Mouse (Mus musculus): ENCODE data around the gene Pctp.
A peak's percentile ranks its signal among the peaks of the same experiment; 100 is the strongest.

The Pctp gene

DNA sequence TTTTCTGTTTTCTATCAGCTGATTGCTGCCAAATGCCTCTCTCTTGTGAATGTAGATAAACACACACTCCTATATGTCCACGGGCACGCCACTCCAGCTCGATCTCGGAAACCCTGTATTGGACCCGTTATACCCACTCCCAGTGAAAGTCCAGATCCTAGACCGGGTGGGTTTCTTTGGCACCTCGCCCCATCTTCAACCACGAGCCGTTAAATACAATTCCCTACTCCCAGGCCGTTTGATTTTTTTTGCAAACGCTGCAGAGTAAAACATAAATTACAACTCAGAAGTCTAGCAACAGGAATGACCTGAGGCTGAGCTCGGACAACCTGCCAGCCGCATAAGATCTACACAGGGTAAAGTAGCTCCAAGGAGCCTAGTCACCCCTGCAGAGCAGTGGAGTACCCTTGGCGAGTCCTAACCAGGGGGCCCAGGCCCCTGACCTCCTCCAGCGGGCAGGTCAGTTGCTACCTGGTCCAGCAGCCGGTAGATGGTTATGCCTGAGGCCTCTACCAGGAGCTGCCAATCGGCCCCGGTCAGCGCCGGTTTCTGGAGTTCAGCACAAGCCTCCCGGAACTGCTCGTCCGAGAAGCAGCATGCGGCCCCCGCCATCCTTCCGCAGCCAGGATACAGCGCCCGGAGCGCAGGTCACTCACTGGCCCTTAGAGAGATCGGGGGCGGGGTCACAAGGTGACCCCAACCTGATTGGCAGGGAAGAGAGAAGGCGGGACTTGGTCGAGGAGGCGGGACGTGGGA is at the start of gene Pctp:
Gene Pctp, minus strand, starts transcription at position 664 of the 756 bp plus-strand sequence.
- peak; percentile 12 for DNase-seq (ENCODE audit: low spot score)

DNA sequence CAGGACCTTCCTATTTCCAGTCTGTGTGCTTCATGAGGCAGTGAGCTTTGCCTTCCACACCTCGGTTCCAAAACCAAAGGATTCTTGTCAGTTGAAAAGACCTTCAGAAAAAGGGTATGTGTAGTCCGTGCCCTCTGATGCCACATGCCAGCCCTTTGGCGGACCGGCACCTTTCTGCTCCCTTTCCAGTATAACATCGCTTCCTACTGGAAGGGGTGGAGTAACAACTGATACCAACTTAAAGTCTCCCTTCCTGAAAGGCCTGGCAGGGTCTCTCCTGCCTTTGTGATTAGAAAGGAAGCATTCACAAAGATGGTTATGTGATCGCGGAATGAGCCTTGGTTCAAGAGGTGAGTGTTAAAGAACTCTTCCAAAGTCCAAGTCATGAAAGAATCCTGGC is 47.3 kb upstream of the Pctp start:
- no peak for DNase-seq (ENCODE audit: low spot score)

DNA sequence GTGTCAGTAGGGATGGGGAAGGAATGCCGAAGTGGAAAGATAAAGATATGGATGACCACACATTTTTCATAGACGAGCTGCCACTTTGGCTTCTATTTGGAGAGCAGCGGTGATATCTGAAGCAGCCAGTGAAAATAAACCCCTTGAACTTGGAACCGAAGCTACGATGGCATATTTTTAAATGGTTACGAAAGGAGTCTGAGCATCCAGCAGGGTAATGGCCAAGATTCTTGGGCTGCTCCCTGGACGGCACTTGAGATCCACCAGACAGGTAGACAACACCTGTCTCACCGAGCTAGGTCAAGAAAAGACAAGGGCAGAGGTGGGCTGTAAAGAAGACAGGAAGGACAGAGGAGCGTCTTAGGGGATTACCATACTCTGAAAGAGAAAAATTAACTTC is 44.6 kb upstream of the Pctp start:
- no peak for DNase-seq (ENCODE audit: low spot score)

DNA sequence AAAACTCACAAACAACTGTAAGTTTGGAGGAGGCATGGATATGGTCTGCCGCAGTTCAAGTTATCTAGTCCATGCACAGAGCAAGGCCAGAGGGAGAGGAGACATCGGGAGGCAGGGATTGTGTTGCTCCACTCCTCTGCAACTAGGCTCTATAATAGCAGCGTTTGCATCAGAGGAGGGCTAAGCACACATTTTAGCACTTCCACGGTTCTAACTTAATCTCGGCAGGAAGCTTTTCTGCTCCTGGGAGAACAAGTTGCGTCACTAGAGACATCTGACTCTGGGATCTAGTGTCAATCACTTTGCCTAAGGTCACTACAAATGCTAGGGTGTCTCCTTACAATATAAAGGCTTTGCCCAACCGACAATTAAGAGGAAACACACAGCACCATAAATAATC is 43.5 kb upstream of the Pctp start:
- no peak for DNase-seq (ENCODE audit: low spot score)

DNA sequence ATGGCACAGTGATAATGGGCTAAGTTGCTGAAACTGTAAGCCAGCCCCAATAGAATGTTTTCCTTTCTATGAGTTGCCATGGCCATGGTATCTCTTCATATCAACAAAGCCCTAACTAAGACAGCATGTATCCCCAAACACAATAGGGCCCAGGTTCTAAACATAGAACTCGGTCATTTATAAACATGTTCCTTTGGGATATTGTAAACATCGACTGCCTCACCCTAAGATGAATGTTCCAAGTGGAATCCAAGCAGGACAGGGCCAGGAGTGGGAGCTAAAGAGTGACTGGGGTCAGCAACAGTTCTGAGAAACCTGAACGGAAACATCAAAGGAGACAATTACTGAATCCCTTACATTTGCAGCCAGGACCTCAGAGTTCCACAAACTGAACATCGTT is 41.8 kb upstream of the Pctp start:
- DNase-seq (ENCODE audit: low spot score) = no peak

DNA sequence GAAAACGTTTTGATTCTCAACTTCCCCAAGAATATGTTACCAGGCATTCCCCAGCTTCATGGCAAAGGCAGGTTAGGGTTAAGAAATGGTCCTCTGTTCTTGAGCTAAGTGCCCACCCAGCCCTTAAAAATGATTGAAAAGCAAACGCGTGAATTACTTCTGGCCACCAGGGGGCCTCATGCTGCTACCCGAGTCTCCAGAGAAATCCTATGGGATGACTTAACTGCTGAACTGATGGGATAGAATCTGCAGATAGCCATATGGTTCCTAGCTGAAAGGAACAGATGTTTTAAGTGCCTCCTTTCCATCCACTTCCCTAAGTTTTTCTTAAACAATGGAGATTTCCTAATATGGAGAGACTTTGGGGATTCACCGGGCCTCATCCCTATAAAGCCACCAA is 35.3 kb upstream of the Pctp start:
- no peak for DNase-seq (ENCODE audit: low spot score)

DNA sequence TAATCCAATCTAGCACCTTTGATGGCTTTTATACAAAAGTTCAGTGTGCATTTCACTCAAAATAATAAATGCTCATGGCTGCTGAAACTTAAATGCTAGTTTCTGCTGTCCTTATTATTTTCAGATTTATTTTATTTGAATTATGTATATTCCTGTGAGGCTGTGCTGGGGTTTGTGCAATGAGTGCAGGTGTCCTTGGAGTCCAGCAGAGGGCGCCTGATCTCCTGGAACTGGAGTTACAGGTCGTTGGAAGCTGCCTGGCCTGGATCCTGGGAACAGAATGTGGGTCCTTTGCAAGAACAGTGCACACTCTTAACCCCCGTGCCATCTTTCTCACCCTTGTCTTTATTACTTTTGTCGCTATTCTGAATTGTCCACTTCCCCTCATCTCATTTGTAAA is 33.7 kb upstream of the Pctp start:
- no peak for DNase-seq (ENCODE audit: low spot score)

DNA sequence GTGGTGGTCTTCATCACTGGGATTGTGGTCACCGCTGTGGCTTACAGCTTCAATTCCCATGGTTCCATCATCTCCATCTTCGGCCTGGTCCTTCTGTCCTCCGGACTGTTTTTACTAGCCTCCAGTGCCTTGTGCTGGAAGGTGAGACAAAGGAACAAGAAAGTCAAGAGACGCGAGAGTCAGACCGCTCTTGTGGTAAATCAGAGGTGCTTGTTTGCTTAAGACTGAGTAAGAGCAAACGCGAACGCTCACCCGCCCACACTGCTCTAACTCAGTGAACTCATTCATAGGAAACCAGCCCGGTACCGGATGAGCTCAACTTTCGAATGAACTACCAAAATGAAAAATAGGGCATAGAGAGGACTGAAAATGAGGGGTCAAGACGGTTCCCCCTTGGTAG is 32.8 kb upstream of the Pctp start:
- DNase-seq (ENCODE audit: low spot score) = no peak

DNA sequence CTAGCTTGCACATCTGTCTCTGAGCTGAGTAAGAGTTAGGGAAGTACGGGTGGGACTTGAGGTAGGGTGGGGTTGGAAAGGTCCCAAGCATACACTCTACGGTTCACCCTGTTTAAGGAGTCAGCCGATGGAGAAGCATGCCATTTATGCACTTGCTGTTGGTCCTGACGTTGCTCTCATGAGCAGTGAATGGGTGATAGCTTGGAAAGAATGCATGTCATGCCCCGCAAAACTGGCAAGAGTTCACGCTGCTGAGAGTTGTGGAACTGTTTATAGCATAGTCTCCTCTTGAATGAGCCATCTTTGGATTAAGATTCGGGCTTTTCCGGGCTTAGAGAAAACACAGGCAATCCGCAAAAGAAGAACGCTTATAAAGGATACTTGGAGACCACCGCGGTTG is 32.0 kb upstream of the Pctp start:
- DNase-seq (ENCODE audit: low spot score) = no peak

DNA sequence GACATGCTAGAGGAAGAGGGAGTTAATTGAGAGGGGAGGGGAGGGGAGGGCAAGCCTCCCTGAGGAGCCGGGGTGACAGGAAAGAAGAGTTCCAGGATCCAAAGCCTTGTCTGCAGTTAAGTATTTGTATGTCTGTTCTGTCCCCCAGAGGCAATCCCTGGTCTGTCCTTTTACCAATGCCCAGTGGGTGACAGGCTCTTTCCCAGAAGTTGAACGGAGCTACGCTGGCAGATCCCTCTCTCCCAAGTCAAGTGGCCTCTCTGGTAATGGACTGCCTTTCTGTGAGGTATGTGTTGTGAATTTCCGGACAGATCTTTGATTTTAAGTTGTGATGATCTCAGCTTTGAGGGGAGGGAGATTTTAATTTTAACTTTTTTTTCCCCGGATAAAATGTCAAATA is 30.7 kb upstream of the Pctp start:
- DNase-seq (ENCODE audit: low spot score) = no peak

DNA sequence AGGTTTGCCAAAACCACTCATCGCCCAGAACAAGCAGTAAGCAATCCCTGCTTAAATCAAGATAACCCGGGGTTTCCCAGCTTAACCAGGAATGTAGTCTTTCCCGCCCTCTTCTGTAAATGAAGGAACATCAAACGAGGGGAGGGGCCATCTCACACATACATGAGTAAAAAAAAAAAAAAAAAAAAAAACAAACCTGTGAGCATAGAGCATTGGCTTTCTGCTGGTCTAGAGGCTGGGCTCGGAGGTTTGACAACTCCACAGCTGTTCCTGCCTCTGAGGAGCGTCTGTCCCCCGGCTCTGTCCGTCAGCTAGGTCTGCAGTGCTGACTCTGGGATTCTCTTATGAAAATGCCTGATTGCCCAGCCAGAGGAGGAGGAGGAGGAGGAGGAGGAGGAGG is 30.1 kb upstream of the Pctp start:
- DNase-seq (ENCODE audit: low spot score) = no peak

DNA sequence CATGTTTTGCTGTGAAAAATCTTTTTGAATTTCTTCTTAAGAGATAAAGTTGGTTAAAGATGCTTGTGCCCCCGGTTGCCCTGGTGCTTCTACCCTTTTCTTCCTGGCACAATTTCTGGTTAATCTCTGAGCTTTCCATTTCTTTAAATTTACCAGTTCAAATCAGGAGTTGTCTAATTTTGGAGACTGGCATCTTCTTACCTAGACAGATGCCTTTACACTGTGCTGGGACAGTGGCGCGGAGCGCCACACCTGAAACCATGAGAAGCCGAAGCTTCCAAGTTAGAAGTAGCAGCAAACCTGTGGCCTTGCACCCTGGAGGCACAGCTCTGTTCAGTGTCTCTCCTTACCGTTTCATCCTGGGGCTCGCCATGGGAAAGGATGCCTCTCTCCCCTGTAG is 28.4 kb upstream of the Pctp start:
- no peak for DNase-seq (ENCODE audit: low spot score)

DNA sequence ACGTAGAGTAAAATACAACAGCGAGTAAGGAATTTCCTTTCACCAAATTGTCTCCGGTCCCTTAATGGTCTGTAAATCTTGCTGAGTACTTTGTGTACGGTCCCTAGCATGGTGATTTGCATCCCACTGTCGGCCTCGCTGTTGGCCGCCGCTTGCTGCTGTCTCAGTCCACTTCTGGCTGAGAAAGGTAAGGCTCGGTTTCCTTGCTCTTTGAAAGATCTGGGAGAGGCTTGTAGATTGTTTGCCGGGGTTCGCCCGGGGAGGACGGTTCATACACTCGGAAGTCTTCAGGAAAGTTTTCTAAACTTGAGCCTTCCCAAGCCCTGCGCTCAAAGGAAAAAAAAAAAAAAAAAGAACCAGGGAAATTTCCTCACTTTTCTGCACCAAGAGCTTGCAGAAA is 27.9 kb upstream of the Pctp start:
- DNase-seq (ENCODE audit: low spot score) = no peak

DNA sequence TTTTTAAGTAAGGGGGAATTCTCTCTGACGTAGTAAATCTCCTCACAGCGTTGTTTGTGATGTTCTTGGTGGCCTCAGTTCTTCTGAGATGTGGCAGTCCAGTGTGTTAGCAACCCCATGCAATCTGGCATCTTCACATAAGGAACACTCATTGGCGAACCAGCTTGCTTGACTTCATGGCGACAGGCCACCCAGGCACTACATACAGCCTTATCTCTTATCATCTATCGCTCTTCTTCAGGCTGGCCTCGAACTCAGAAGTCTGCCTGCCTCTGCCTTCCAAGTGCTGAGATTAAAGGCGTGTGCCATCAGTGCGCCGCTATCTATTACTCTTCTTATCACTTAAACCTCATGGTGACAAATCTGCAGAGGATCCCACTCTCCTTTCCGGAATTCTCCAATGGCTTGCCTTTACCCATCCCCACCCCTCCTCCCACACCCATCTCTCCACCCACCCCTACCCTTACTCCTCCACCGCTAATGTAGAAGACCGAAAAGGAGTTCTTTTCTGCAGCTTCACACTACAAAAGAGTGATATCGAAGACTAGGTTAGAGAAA is 27.2 kb upstream of the Pctp start, which contains the start of gene Tmem100:
Gene Tmem100, plus strand, starts transcription at position 508 of the 558 bp plus-strand sequence.
- DNase-seq (ENCODE audit: low spot score) = no peak

DNA sequence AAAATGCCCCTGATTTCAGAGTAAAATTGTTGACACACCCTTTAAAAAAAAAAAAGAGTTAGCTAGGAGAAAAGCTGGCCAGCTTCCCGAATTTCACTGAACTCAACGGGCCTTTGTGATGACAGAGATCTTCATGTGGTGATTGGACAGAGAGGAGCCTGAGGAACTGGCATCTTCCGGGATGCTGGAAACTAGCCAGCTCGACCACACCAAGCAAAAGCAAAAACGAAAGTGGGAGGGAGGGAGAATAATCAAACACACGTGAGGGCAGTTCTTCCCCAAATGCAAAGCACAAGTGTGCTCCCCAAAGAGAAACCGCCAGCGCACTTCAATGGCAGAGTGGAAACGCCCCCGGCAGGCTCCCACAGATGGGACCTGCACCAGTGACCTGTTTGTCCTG is 26.7 kb upstream of the Pctp start:
- DNase-seq (ENCODE audit: low spot score) = no peak

DNA sequence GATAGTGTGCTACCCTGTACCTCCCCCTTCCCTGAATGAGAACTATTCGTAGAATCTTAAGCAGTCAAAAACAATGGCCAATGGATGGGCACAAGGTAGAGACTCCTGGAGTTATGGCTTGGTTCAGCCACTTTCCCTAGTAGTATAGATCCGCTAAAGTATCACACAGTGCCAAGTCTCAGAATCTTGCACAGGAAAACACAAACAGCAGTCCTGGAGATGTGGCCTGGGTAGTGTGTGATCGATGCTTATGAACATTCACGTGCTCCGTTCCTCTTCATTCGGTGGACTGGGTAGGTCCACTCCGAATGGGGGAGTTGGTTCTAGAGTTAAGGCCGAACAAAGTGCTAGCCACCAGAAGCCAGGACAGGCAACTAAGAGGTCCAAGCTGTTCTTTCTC is 26.1 kb upstream of the Pctp start:
- DNase-seq (ENCODE audit: low spot score) = no peak

DNA sequence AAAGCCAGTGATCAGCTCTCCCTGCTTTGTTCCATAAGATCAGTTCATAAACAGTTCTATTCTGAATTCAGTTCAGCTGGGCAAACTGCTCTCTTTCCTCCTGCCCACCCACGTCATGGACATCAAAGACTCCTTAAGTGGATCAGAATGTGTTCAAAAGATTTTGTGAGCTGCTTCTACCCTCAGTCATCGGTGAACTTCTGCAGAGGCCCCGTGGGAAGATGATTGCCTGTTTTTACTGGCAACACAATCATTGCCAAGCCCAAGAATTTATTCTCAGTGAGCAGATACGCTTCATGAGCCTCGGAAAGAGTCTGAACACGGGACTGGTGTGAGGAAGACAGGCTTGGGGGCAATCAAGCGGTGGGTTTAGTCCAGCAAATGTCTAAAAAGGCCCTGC is 24.5 kb upstream of the Pctp start:
- no peak for DNase-seq (ENCODE audit: low spot score)

DNA sequence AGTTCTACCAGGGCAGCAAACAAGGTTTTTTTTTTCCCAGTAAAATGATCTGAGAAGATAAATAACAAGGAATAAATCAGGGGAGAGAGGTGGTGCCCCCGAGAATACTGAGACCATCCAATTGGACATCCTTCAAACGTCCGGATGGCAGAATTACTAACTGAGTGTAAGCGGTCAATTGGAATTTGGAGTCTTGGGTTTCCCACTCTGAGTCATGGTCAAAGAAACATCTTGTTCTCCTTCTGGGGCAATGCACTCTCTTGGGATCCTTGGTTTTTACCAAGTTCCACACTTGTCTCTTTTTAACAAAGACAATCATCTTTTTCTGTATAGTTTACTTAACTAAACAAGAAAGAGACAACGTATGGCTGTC is 24.1 kb upstream of the Pctp start:
- no peak for DNase-seq (ENCODE audit: low spot score)

DNA sequence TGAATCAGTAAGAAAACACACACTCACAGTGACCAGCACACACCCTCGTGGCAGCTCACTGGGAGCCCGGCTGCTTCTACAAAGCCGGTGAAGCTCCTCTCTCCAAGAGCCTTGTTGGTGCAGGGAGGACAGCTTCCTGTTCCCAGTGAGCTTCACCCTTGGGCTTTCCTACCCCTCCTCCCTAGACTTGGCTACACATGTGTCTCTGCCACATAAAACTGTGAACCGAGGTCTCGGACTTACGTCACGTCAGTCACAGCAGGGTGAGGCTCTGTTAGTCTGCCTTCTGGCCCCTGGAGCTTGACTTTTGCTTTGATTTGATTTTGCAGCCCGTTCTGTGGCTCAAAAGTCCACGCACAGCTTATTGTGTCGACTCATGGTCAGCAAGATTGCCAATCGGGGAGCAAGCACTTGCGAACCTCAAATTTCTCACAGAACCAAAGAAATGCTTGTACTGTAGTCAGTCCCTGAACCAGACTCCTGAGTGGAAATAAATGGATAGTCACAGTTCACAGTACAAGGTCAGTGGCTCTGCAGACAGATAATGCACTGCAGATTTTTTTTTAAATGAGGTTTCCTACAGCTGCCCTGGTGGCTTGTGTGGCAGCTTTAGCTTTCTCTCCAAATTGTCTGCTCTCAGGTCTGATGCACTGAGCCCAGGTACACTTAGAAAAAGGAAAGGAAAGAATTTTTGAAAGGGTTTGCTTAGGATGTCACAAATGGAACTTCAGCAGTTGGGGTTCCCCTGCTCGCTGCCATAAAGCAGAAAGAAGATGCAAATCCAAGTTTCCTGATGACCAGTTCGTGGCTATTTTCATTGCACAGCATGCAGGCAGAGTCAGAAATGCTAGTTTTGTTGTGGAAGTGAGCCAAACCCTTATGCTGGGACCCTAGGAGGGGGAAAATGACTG is 23.5 kb upstream of the Pctp start:
- no peak for DNase-seq (ENCODE audit: low spot score)

DNA sequence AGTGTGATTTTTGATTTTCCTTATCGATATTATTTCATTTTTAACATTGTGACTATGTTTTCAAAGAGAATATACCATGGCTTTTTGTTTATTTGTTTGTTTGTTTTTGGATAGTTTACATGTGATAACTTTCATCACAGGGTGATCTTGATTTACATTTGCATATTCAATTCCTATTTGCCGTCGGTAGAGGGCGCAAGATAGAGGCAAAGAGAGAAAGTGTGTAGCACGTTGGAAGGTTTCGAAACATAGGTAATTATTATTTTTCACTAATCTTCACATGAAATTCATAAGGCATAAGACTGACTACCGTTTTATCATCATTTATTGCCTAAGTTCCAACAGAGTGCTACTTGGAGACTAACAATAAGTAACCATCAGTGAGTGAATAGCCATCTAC is 16.5 kb upstream of the Pctp start:
- no peak for DNase-seq (ENCODE audit: low spot score)

DNA sequence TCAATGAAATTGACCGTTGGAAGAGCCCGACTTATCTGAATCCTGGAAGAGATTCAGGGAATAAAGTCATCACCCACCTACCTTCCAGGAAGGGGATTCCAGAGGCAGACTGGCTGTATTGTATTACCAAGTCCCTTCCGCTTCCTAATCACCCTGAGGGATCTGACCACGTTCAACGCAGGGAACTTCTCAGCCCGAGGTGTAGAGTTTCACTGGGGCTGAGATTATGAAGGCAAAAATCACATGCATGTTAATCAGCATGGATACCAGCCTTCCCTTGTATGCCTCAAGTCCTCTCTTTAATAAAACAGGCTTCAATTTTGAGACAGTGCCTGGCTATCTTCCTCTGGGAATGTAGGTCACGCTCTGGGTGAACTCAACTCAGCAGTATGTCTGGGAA is 12.6 kb upstream of the Pctp start:
- no peak for DNase-seq (ENCODE audit: low spot score)

DNA sequence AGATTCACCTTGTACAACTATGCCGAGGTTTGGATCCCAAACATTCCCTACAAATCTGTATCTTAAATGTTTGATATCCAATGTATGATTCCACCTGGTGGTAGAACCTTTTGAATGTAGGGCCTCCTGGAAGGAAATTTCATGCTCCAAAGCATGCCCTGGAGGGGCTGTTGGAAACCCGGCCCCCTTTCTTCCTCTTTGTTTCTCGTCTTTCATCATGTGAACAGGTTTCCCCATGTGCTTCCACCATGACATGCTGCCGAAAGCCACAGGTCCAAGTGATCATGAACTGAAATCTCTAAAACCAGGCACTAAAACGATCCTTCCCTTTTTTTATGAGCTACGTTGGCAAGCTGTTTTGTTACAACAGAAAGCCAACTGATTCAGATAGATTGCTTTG is 11.0 kb upstream of the Pctp start:
- no peak for DNase-seq (ENCODE audit: low spot score)

All from left cerebral cortex, adult 11 months (tissue).